In genomic region chr15:102100996-102101671, GRCm38 (mm10) we compare ENCODE assay signal across 8 mouse cellular contexts. TPM values are rescaled to one million over a fixed set of nuclear protein-coding genes. Genes with fewer than 3 reads are reported as not detected.
DNase-seq lines count a peak whose midpoint lies in the region; ATAC-seq and TF ChIP-seq lines count a peak whose summit lies in the region.

No protein-coding gene starts in this region.

- peak; percentile 61 for DNase-seq in adrenal gland, postnatal 14 days
- no peak for DNase-seq in adrenal gland, postnatal 36 days
- peak; percentile 64 for DNase-seq in 3134 (ENCODE audit: extremely low read depth, insufficient read length, low spot score)
- no peak for DNase-seq in hindbrain, postnatal 0 days (ENCODE audit: low spot score)
- DNase-seq in thymus, postnatal 4 days = no peak
- DNase-seq in layer of hippocampus, adult 9-10 months (ENCODE audit: low spot score) = no peak

- peaks cover 40% of the 10 kb centered on the region for H3K4me1 ChIP-seq in embryonic fibroblast, embryonic 13.5 days (ENCODE audit: control insufficient read depth, insufficient read depth, low read length)
- H3K4me1 ChIP-seq in hindbrain, postnatal 0 days (ENCODE audit: insufficient read depth, low read length) = peaks cover 20% of the 10 kb centered on the region
- H3K4me1 ChIP-seq in lung, embryonic 15.5 days = peaks cover 85% of the 10 kb centered on the region

- TF ChIP-seq CTCF in embryonic fibroblast, embryonic 13.5 days (IDR thresholded peaks at IDR 0.05; ENCODE audit: borderline replicate concordance, insufficient read depth, low read length) = no peak
- TF ChIP-seq CTCF in hindbrain, postnatal 0 days (IDR thresholded peaks at IDR 0.05; ENCODE audit: low read depth) = peak; percentile 29; the same call in 1 of the 2 replicates

- no peaks in the 10 kb centered on the region for H3K9me3 ChIP-seq in hindbrain, postnatal 0 days (ENCODE audit: low read length)
- no peaks in the 10 kb centered on the region for H3K9me3 ChIP-seq in lung, embryonic 15.5 days

- 23% methylated on average over 10 of the region's 10 CpGs for WGBS in hindbrain, postnatal 0 days
- 9% methylated on average over 10 of the region's 10 CpGs for WGBS in lung, embryonic 15.5 days

- peaks cover 9% of the 10 kb centered on the region; the same call in 1 of the 2 replicates for H3K36me3 ChIP-seq in hindbrain, postnatal 0 days (ENCODE audit: insufficient read depth, low read length)
- H3K36me3 ChIP-seq in lung, embryonic 15.5 days = peaks cover 19% of the 10 kb centered on the region

- TF ChIP-seq POLR2A in embryonic fibroblast, embryonic 13.5 days (IDR thresholded peaks at IDR 0.05; ENCODE audit: low read depth, low read length) = peak; percentile 53

- peak overlapping the region; percentile 97 for H3K27ac ChIP-seq in embryonic fibroblast, embryonic 13.5 days (ENCODE audit: insufficient read depth, low read length)
- H3K27ac ChIP-seq in hindbrain, postnatal 0 days = peak overlapping the region; percentile 72
- H3K27ac ChIP-seq in lung, embryonic 15.5 days = peak overlapping the region; percentile 98

- no peak overlapping the region for H3K9ac ChIP-seq in hindbrain, postnatal 0 days (replicated peaks; ENCODE audit: low read length)
- peak overlapping the region; percentile 62 for H3K9ac ChIP-seq in lung, embryonic 15.5 days

- no peaks in the 10 kb centered on the region for H3K27me3 ChIP-seq in hindbrain, postnatal 0 days (ENCODE audit: insufficient read depth, low read length)
- no peaks in the 10 kb centered on the region for H3K27me3 ChIP-seq in lung, embryonic 15.5 days

- ATAC-seq in hindbrain, postnatal 0 days = no peak
- ATAC-seq in lung, embryonic 15.5 days (ENCODE audit: borderline replicate concordance, extremely low read depth, low FRiP score, low TSS enrichment) = peak; percentile 16

- H3K4me2 ChIP-seq in hindbrain, postnatal 0 days (ENCODE audit: low read depth, low read length) = peak overlapping the region; percentile 68
- peak overlapping the region; percentile 83 for H3K4me2 ChIP-seq in lung, embryonic 15.5 days

- peak overlapping the region; percentile 17; the same call in 1 of the 2 replicates for H3K4me3 ChIP-seq in embryonic fibroblast, embryonic 13.5 days (ENCODE audit: insufficient read depth, low read length)
- peak overlapping the region; percentile 49 for H3K4me3 ChIP-seq in hindbrain, postnatal 0 days (ENCODE audit: low read length)
- H3K4me3 ChIP-seq in lung, embryonic 15.5 days = peak overlapping the region; percentile 54

RNA-seq across cellular contexts. Expression of gene Tns2, which starts 0.9 kb away (rescaled TPM):
- total RNA-seq in adrenal gland, postnatal 14 days (2021) = 83.0 and 121 TPM in 2 replicates
- 10 to 100 TPM; 68.4 to 87.6 TPM for total RNA-seq in adrenal gland, postnatal 36 days (2021)
- polyA plus RNA-seq in embryonic fibroblast, embryonic 13.5 days (2011; ENCODE audit: insufficient read length, low read depth, missing spikeins) = 61.8 and 71.1 TPM in 2 replicates
- 9.2 TPM in 2 replicates for total RNA-seq in hindbrain, postnatal 0 days (2014; rRNA removed)
- polyA plus RNA-seq in hindbrain, postnatal 0 days (2015; fragmentation: Nextera tagmentation; extraction: Ambion mirVana) = 5.5 and 6.2 TPM in 2 replicates
- 47.6 and 54.5 TPM in 2 replicates for polyA plus RNA-seq in lung, embryonic 15.5 days (2015; fragmentation: Nextera tagmentation; extraction: Ambion mirVana)

RNA-seq across cellular contexts. Expression of gene Eif4b, which starts 27.6 kb away (rescaled TPM):
- total RNA-seq in adrenal gland, postnatal 14 days (2021) = 224 and 250 TPM in 2 replicates
- total RNA-seq in adrenal gland, postnatal 36 days (2021) = 100 to 1,000 TPM; 225 to 261 TPM
- 309 and 317 TPM in 2 replicates for polyA plus RNA-seq in embryonic fibroblast, embryonic 13.5 days (2011; ENCODE audit: insufficient read length, low read depth, missing spikeins)
- total RNA-seq in hindbrain, postnatal 0 days (2014; rRNA removed) = 114 and 121 TPM in 2 replicates
- 63.4 and 65.1 TPM in 2 replicates for polyA plus RNA-seq in hindbrain, postnatal 0 days (2015; fragmentation: Nextera tagmentation; extraction: Ambion mirVana)
- 118 and 121 TPM in 2 replicates for polyA plus RNA-seq in lung, embryonic 15.5 days (2015; fragmentation: Nextera tagmentation; extraction: Ambion mirVana)

RNA-seq across cellular contexts. Expression of gene Spryd3, which starts 34.9 kb away (rescaled TPM):
- 23.3 and 30.8 TPM in 2 replicates for total RNA-seq in adrenal gland, postnatal 14 days (2021)
- total RNA-seq in adrenal gland, postnatal 36 days (2021) = 10 to 100 TPM; 34.4 to 42.4 TPM
- 35.5 and 36.0 TPM in 2 replicates for polyA plus RNA-seq in embryonic fibroblast, embryonic 13.5 days (2011; ENCODE audit: insufficient read length, low read depth, missing spikeins)
- 113 and 118 TPM in 2 replicates for total RNA-seq in hindbrain, postnatal 0 days (2014; rRNA removed)
- polyA plus RNA-seq in hindbrain, postnatal 0 days (2015; fragmentation: Nextera tagmentation; extraction: Ambion mirVana) = 98.6 and 110 TPM in 2 replicates
- 18.8 and 20.5 TPM in 2 replicates for polyA plus RNA-seq in lung, embryonic 15.5 days (2015; fragmentation: Nextera tagmentation; extraction: Ambion mirVana)

RNA-seq across cellular contexts. Expression of gene Igfbp6, which starts 43.0 kb away (rescaled TPM):
- 45.7 and 48.0 TPM in 2 replicates for total RNA-seq in adrenal gland, postnatal 14 days (2021)
- total RNA-seq in adrenal gland, postnatal 36 days (2021) = 10 to 100 TPM; 43.4 to 51.3 TPM
- polyA plus RNA-seq in embryonic fibroblast, embryonic 13.5 days (2011; ENCODE audit: insufficient read length, low read depth, missing spikeins) = 43.0 and 55.0 TPM in 2 replicates
- 5.6 and 12.8 TPM in 2 replicates for total RNA-seq in hindbrain, postnatal 0 days (2014; rRNA removed)
- 9.7 and 11.5 TPM in 2 replicates for polyA plus RNA-seq in hindbrain, postnatal 0 days (2015; fragmentation: Nextera tagmentation; extraction: Ambion mirVana)
- 12.3 and 16.8 TPM in 2 replicates for polyA plus RNA-seq in lung, embryonic 15.5 days (2015; fragmentation: Nextera tagmentation; extraction: Ambion mirVana)

RNA-seq across cellular contexts. Expression of gene Soat2, which starts 49.2 kb away (rescaled TPM):
- total RNA-seq in adrenal gland, postnatal 14 days (2021) = 0.26 and 4.7 TPM in 2 replicates
- total RNA-seq in adrenal gland, postnatal 36 days (2021) = under 1 TPM; 0.40 to 0.49 TPM
- polyA plus RNA-seq in embryonic fibroblast, embryonic 13.5 days (2011; ENCODE audit: insufficient read length, low read depth, missing spikeins) = 1.3 and 2.6 TPM in 2 replicates
- total RNA-seq in hindbrain, postnatal 0 days (2014; rRNA removed) = 0.16 TPM in 1 of 2 replicates, not detected in the other
- polyA plus RNA-seq in hindbrain, postnatal 0 days (2015; fragmentation: Nextera tagmentation; extraction: Ambion mirVana) = 0.09 TPM in 1 of 2 replicates, not detected in the other
- polyA plus RNA-seq in lung, embryonic 15.5 days (2015; fragmentation: Nextera tagmentation; extraction: Ambion mirVana) = 0.20 and 0.34 TPM in 2 replicates

Comparison
In these comparisons a context has a peak if more than half of its experiments do, and no peak if none do; other contexts are left out.
1. DNase-seq: peak in adrenal gland, postnatal 14 days (single experiment) and 3134 (single experiment); none in adrenal gland, postnatal 36 days (0 of 2), hindbrain, postnatal 0 days (single experiment), thymus, postnatal 4 days (single experiment) and layer of hippocampus, adult 9-10 months (single experiment).
2. Peak in every context shown above with its lines, with median percentiles within 50 percentile points of each other: H3K27ac ChIP-seq and H3K4me3 ChIP-seq.